Mouse (Mus musculus) spleen, embryonic (tissue): ENCODE data around the gene Atf7ip2.
"Not testable (repeated sequence)": the region's sequence is repeated elsewhere in the genome, so short reads cannot be mapped to it uniquely, and the experiment has no call there.

Source experiments
- CTCF ChIA-PET: fragments of 350-600 bp; sonication (Branson Sonifier 250); formaldehyde crosslinking; loops from one replicate; lab custom pipeline; 2022; lab: Charles Lee

Atf7ip2 gene

DNA sequence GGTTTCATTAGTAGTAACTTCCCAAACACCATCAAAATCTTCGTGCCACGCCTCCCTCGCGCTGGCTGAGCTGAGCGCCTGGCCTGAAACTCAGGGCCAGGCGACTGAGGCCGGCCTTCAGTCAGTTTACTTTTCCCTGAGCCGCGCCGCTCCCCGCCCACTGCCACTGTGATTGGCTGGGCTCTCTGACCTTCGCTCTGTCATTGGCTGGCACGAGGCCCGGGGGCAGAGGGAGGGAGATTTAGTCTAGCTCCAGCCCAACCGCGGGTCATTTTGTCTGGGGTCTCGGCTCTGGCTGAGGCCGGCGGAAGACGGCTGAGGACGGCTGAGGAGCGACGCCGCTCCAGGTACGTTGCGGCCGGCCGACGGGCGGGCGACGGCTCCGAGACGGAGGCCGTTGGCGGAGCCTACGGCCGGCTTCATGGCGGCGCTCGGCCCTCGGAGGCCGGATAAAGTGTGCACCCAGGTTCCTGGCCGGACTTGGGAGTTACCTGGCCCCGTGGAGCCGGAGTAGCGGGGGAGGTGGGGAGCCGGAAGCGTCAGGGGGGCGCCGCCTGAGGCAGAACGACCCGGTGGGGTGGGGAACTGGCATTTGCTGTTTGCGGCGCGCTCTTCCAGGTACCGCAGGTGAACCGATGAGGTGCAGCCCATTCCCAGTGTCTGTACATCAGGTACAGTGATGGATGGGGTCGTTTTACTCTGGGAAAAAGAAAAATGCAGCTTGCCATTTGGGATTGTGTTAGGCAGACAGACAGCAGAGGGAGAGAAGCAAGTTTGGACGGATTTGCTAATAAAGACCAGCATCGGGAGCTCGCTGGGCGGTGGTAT lies at the start of gene Atf7ip2:
Gene Atf7ip2 (plus strand): TSS at position 34 of the 828 bp plus-strand sequence.
- CTCF ChIA-PET: no interaction called here

DNA sequence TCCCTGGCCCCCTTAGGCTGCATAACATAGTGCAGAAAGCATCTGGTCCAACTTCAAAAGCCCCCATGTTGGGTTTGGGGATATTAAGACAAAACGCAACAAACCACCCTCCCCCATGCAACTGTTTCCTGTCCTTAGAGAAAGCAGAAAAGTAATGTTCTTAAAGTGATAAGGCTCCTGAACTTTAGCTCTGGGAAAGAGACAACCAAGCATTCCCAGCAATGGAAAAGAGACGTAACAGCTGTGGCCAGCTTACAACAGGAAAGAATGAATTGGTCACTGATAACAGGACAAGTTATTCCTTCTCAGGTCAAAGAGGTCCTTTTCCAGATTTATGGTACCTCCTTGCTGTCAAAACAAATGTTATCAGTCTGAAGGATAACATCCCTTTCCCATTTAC lies 49.3 kb upstream of the Atf7ip2 start:
- CTCF ChIA-PET: no interaction called here

DNA sequence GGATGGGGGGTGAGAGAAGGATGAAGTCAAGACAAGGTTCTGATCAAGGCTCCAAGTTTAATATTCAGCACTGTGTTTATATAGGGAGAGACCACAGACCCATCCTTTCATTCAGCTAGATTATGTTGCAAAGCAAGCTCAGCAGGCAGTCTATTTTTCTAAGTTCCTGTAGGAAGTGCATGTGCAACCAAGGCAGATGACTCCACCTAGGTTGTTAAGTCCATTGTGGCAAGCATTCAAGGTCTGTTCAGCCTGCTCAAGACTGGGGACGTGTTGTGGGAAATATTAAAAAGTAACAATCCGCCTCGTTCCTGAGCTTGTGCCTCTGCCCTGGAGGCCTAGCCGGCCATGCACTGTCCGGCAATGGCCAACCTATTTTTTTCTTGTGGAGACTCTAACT lies 45.1 kb upstream of the Atf7ip2 start:
- CTCF ChIA-PET: no interaction called here

DNA sequence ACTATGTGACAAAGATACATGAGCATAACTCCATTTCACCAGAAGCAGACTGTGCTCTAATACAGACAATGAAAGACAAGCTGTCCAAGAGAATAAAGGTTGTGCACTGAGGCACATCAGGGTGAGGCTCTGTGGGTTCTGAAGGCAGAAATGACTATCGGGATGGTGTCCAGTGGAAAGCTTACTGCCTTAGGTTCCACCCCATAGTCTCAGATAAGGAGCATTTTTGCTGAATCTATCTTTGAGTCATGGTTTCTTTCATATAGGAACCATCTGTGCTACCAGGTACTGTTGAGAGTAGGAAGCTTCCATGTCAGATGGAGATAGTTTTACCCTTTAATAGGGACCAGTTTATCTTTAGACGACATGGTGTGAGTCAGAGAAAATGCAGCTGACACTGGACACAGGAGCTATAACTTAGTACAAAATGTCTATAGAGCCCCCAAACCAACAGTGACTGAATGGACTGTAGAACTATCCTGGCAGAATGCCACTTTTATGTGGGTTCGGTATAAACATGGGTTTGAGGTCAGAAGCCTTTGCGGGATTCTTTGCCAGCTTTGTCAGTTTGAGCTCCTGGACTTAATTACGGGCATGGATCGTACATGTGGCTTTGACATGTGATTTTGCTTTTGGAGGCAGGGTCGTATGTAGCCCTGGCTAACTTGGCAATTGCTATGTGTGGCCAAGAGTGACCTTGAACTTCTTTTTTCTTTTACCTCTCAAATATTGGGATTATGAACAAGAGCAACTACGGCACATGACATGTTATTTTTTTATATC lies 23.2 kb upstream of the Atf7ip2 start:
- CTCF ChIA-PET: no interaction called here

DNA sequence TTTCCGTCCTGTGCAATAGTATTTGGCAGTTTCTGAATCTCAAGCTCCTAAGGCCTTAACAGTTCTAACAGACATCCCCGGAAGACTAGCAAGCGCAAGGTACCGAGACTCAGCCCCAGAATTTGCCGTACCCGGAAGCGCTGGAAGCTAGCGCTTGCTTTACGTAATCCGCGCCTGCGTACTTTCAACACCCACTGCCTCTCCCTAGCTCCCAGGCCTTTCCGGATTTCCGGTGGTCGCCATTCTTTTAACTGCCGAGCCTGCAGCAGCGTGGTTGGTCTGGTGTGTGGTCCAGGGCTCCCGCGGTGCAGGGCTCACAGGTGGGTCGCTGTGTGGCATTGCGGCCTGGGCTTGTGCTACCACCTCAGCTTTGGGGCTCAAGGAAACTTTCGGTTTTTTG lies 22.5 kb upstream of the Atf7ip2 start, which contains the start of gene Rpl39l:
Gene Rpl39l (plus strand): TSS at position 222 of the 400 bp plus-strand sequence.
- CTCF ChIA-PET: no interaction called here

DNA sequence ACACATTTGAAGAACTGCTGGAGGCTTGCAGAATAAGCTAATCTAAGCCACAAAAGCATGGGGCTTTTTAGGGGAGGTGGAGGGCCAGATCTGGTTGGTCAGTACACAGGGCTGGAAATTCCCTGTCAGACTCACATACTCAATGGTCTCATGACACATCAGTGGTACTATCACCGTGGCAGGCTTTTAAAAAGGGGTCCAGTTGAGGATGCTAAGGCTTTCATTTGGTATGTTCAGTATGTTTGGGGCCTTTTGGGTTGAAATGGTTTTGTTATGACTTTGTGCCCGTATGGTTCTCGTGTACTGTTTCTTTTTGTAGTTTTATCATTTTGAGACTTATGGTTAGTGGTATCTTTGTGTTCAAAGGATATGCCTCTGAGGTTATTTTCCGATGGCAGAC lies 21.2 kb upstream of the Atf7ip2 start:
- CTCF ChIA-PET: no interaction called here

DNA sequence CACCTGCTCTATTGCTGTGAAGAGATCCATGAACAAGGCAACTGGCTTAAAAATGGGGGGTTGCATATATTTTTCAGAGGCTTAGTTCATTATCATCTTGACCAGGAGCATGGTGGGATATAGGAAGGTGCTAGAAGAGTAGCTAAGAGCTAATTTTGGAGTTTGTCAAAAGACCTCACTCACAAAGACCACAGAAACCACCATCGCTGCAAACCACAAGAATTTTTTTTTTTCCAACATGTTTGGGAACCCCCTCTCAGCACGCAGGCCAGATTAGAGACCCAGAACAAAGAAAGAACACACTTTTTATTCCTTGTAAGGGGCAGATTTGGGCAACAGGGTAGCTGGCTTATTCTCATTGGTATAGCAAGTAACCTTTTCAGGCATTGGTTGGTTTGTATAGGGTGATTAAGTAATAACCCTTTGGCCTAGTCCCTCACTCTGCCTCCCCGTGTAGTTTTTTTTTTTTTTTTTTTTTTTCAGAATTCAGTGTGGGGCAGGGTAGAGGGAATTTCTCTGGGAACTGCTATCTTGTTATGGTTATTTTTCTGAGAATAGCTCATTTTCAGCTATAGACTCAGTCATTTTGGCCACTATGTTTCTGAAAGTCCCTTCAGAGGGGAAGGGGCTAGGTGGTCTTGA lies 20.2 kb upstream of the Atf7ip2 start:
- CTCF ChIA-PET: no interaction called here

DNA sequence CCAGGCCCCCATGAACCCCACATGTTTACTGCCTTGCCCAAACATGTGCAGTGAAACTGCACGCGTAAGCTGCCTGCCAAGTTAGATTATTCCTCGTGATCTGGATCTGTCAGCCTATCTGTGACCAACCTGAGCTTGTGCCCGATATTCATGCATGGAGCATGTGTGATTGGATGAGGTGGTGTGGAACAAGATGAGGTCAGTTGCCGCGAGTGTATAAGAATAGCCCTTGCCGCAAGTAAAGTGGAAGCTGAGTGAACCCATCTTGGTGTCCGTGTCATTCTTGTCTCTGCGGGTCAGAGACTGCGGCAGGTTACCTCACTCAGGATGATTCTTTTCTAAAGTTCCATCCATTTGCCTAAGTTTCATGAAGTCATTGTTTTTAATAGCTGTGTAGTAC lies 5.1 kb upstream of the Atf7ip2 start:
- CTCF ChIA-PET: not testable (repeated sequence)

DNA sequence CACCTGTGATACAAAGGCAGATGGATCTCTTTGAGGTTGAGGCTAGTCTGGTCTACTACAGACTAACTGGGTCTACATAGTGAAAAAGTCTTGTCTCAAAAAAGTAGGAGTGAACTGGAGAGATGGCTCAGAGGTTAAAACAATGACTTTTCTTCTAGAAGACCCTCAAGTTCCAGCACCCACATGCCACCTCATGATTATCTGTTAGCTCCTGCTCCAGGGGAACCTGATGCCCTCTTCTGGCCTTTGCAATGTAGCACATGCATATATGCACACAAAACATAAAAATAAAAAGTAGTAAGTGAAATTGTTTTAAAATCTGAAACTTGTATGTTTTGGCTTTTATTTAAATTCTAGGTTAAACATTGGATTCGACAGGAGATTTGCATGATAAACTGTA lies 16.3 kb downstream of the Atf7ip2 start:
- CTCF ChIA-PET: no interaction called here

DNA sequence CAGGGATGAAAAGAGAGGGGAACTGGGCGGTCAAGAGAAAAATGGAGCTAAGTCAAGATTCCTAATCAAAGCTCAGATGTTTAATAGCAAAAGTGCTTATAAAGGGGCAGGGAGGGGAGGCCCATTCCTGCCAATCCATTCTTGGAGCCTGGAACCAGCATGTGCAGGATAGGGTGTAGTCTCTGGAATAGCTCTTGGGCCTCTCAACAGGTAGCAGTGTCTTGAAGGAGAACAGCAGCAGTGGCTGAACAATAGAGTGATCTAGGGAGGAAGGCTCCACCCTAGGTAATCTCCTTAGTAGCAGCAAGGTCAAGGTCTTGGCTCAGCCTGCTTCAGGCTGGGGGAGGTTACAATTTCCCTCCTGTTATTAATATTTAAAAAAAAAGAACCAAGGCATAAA lies 23.9 kb downstream of the Atf7ip2 start:
- CTCF ChIA-PET: not testable (repeated sequence)

DNA sequence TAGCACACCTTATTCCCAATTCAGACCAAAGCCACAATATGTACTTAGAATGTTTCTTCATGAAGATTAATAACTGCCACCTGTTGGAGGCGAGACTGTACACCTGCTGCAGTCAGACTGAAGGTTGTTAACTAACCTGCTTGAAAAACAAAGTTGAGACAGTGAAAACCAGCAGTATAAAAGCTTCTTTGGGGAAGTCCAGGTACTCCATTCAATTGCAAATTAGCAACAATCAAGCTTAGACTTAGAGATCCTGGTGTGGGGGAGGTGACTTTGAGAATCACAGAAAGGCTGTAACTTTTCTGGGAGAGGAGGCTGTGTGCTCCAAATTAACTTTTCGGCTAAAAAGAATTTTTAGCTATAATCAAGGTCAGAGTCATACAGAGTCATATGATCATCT lies 24.5 kb downstream of the Atf7ip2 start:
- CTCF ChIA-PET: not testable (repeated sequence)

DNA sequence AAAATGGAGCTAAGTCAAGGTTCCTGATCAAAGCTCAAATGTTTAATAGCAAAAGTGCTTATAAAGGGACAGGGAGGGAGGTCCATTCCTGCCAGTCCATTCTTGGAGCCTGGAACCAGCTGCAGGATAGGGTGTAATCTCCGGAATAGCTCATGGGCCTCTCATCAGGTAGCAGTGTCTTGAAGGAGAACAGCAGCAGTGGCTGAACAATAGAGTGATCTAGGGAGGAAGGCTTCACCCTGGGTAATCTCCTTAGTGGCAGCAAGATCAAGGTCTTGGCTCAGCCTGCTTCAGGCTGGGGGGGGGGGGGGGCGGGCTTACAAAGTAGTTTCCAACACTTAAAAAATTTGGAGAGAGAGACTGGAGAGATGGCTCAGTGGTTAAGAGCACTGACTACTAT lies 34.8 kb downstream of the Atf7ip2 start:
- CTCF ChIA-PET: no interaction called here

DNA sequence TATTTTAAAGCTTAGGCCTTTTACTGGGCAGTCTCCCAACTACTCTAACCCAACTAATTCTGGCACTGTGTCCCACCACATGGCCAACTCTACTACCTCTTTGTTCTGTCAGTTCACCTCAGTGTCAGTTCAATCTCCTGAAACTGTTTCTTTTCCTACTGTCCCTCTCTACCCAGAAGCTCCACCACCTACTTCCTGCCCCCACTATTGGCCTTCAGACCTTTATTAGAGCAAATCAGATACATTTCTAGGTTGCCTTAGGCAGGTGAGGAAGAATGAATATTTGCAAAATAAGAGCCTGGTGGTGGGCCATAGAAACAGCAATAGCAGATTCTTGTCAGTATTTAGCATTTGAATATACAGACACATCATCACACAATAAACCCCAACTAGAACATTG lies 44.1 kb downstream of the Atf7ip2 start:
- CTCF ChIA-PET: no interaction called here

DNA sequence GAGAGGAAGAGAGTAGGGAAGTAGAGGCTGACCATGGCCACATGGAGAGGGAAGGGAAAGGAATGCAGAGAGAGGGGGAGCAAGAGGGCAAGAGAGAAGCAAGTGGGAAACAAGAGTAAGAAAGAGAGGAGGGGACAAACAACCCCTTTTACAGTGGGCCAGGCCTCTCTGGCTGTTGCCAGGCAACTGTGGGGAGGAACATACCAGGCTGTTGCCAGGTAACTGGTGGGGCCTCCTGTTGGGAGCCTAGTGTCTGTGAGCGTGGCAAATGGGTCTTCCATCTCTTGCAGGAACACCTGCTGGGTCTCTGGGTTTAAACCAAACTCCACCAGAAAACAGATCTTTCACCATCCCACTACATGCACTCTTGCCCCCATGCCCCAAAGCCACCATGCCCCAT lies 61.5 kb downstream of the Atf7ip2 start:
- CTCF ChIA-PET: no interaction called here

DNA sequence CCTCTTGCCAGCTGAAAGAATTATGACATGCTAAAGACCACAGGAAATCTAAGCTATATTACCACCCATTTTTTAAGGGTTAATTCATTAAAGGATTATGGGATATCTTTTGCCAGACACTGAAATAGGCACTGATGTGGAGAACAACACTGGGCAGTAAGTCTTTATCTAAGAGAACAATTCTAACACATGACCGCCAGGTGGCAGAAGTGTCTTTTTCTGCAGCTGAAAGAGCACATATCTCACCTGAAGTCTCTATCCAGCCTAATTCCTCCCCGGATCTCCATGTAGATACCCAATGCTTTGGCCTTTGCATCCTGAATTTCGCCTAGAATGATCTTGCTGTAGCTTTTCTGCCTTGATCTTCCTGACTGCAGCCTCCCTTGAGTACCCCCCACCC lies 79.7 kb downstream of the Atf7ip2 start:
- CTCF ChIA-PET: interaction anchor here (0.8 kb wide), 1 partner anchor 127 kb away, joined by 3 read pairs; no protein-coding TSS in a partner anchor

DNA sequence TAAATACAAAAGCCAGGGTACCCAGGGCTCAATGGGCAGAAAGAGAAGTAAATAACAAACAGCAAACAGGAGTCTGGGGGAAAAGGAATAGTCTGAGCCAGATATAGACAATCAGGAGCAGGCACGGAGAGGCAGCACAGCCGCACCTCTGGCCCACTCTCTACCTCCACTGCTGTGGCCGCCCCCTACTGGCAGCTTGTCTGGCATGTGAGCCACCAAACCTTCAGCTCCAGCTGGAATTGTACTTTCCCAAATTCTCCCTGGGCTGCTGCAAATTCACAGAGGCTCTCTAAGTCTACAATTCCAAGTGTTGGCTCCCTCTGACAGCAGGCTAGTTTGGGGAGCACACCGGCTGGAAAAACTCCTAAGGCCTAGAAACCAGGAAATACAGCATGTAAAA lies 82.0 kb downstream of the Atf7ip2 start:
- CTCF ChIA-PET: no interaction called here

DNA sequence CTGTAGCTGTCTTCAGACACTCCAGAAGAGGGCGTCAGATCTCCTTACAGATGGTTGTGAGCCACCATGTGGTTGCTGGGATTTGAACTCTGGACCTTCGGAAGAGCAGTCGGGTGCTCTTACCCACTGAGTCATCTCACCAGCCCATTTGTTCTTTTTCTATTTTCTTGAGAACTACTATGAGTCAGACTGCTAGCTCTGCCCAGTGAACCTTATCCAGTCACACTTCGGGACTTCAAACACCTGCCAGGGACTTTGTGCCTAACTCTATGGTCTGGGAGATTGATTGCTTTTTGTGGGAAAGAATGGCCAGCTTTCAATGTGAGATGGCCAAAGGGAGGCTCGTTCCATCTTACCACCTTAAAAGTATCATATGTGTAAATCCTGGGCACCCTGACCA lies 84.3 kb downstream of the Atf7ip2 start:
- CTCF ChIA-PET: interaction anchor here (1.0 kb wide), 1 partner anchor 122 kb away, joined by 4 read pairs; no protein-coding TSS in a partner anchor

DNA sequence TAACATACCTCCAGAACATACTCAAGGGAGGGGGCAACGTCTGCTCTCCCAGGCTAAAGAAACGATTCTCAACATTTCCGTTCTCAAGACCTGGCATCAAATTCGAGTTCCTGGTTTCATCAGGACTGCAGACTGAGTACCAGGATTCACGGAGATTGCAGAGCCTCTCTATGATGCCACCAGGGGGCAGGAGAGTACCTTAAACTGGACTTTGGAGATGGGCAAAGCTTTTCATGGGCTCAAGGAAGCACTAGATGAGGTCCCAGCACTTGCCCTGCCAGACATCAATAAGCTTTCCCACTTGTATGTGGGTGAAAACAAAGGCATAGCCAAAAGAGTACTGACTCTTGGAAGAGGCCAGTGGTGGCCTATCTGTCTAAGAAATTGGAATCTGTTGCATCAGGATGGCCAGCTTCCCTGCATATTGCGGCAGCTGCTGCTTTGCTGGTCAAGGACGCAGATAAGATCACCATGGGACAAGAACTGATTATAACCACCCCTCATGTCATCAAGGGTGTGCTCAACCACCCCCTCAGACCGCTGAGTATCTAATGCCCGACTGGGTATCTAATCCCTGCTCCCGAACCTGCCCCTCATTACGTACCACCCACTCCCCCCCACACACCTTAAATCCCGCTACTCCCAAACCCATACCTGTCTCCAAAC lies 87.9 kb downstream of the Atf7ip2 start:
- CTCF ChIA-PET: interaction anchor here (0.7 kb wide), 1 partner anchor 247 kb away, joined by 11 read pairs; no protein-coding TSS in a partner anchor

DNA sequence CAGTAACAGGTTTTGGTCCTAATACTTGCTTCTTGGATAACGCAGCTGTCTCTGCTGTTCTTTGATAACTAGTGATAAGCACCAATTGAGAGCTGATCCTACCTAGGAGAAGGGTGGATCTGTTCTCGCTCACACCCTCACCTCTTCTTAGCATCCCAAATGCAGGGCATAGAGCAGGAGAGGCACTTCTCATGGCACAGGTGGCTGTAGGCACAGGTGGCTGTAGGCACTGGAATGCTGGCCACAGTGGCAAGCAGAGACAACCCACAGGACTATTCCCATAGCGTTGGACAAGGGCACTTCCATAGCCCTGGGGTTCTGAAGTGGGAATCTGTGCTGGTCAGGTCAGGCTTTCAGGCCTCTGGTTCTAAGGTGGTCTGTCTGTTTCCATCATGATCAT lies 89.4 kb downstream of the Atf7ip2 start:
- CTCF ChIA-PET: no interaction called here

DNA sequence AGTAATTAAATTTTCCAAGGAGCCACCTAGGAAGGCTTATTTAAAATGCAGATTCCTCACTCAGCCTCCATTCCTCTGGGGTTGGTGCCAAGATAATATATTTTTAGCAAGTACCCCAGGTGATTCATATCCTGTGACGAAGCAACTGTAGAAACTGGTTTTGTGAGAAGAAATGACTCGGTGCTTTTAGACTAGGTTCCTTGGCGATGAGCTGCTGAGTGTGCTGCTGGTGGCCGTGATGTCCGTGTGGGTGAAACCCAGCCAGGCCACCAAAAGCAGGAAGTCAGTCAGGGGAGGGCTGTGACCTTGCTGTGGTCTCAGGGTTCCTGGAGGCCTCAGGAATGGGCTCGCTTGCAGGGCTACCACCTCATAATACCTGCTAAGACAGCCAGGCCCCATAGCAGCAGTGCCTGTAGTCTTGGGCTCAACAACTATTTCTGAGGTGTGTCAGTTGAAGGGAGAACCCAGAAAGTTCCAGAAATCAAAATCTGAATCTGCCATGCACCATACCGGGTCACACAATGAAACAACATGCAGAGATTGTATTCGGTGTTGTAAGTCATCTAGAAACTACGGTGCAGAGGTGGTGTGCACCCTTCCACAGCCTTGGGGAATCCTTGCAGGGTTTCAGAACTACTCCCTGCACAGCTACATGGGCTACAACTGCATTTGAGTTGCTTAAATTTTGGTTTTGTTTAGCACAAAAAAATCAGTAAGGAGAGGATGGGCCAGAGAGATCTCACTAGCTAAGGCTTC lies 94.2 kb downstream of the Atf7ip2 start:
- CTCF ChIA-PET: no interaction called here

DNA sequence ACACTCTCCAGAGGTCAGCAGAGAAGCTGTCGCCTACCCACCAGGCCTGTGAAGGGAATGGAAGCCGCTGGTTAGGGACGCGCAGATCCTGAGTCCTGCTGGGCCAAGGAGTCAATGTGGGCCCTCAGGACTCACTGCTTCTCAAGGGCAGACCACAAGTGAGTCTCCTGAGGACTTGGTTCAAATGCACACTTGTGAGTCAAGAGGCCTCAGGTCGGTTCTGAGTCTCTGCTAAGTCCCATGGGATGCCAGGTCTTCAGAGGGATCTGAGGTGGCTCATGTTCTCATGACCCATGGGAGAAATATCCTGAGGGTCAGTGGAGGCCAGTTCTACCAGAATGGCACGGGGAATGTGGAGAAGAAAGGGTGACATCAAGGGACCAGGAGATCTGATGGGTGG lies 95.6 kb downstream of the Atf7ip2 start:
- CTCF ChIA-PET: no interaction called here
